Mouse (Mus musculus): ENCODE data around the gene Rassf5.
"Not testable (repeated sequence)": the region's sequence is repeated elsewhere in the genome, so short reads cannot be mapped to it uniquely, and the experiment has no call there.

Rassf5 gene

GRCm38 (mm10) chr1:131178083-131178482 is 67.0 kb downstream of the Rassf5 start:
- no peak for DNase-seq (ENCODE audit: low read depth)

- no peak for DNase-seq (ENCODE audit: low read depth)
Observed at GRCm38 (mm10) chr1:131177249-131177648, 67.8 kb downstream of the Rassf5 start.

- DNase-seq (ENCODE audit: low read depth): no peak
Observed at GRCm38 (mm10) chr1:131175819-131176218, 69.2 kb downstream of the Rassf5 start.

- peak; percentile 5 for DNase-seq (ENCODE audit: low read depth)
Observed at GRCm38 (mm10) chr1:131175189-131175588, 69.9 kb downstream of the Rassf5 start.

- DNase-seq (ENCODE audit: low read depth): no peak
Observed at GRCm38 (mm10) chr1:131174299-131174861, 70.7 kb downstream of the Rassf5 start.

- no peak for DNase-seq (ENCODE audit: low read depth)
Observed at GRCm38 (mm10) chr1:131173809-131174208, 71.2 kb downstream of the Rassf5 start.

GRCm38 (mm10) chr1:131173001-131173400 is 72.1 kb downstream of the Rassf5 start:
- no peak for DNase-seq (ENCODE audit: low read depth)

GRCm38 (mm10) chr1:131167612-131168011 is 77.4 kb downstream of the Rassf5 start:
- no peak for DNase-seq (ENCODE audit: low read depth)

- DNase-seq (ENCODE audit: low read depth): no peak
Observed at GRCm38 (mm10) chr1:131164427-131164826, 80.6 kb downstream of the Rassf5 start.

GRCm38 (mm10) chr1:131161091-131161490 is 84.0 kb downstream of the Rassf5 start:
- DNase-seq (ENCODE audit: low read depth): no peak

- not testable (repeated sequence) for DNase-seq (ENCODE audit: low read depth)
Observed at GRCm38 (mm10) chr1:131159573-131160327, 85.3 kb downstream of the Rassf5 start.

- peak; percentile 79 for DNase-seq (ENCODE audit: low read depth)
Observed at GRCm38 (mm10) chr1:131155456-131155855, 89.6 kb downstream of the Rassf5 start.

GRCm38 (mm10) chr1:131153018-131153629 is 91.9 kb downstream of the Rassf5 start, which contains the start of gene Eif2d:
Gene Eif2d (plus strand): TSS chr1:131153181.
- peak; percentile 92 for DNase-seq (ENCODE audit: low read depth)

- DNase-seq (ENCODE audit: low read depth): no peak
Observed at GRCm38 (mm10) chr1:131149496-131149895, 95.6 kb downstream of the Rassf5 start.

- DNase-seq (ENCODE audit: low read depth): no peak
Observed at GRCm38 (mm10) chr1:131146181-131146614, 98.9 kb downstream of the Rassf5 start.

GRCm38 (mm10) chr1:131145222-131145621 is 99.8 kb downstream of the Rassf5 start:
- not testable (repeated sequence) for DNase-seq (ENCODE audit: low read depth)

GRCm38 (mm10) chr1:131142472-131142871 is 102.6 kb downstream of the Rassf5 start:
- no peak for DNase-seq (ENCODE audit: low read depth)

- no peak for DNase-seq (ENCODE audit: low read depth)
Observed at GRCm38 (mm10) chr1:131141449-131141848, 103.6 kb downstream of the Rassf5 start.

GRCm38 (mm10) chr1:131139102-131140095 is 105.7 kb downstream of the Rassf5 start:
- peak; percentile 68 for DNase-seq (ENCODE audit: low read depth)

- DNase-seq (ENCODE audit: low read depth): peak; percentile 95
Observed at GRCm38 (mm10) chr1:131138191-131139016, 106.7 kb downstream of the Rassf5 start, which contains the start of gene Dyrk3. Gene Dyrk3 (minus strand): TSS chr1:131138340.

GRCm38 (mm10) chr1:131137717-131138118 is 107.3 kb downstream of the Rassf5 start:
- peak; percentile 44 for DNase-seq (ENCODE audit: low read depth)
